Mouse (Mus musculus): ENCODE results near the gene Srpk2. TPM values are rescaled to one million over a fixed set of nuclear protein-coding genes. Genes with fewer than 3 reads are reported as not detected.
"Not testable (repeated sequence)": the region's sequence is repeated elsewhere in the genome, so short reads cannot be mapped to it uniquely, and the experiment has no call there.

The Srpk2 gene
- polyA plus RNA-seq, 1 experiment: 4.9 TPM

DNA sequence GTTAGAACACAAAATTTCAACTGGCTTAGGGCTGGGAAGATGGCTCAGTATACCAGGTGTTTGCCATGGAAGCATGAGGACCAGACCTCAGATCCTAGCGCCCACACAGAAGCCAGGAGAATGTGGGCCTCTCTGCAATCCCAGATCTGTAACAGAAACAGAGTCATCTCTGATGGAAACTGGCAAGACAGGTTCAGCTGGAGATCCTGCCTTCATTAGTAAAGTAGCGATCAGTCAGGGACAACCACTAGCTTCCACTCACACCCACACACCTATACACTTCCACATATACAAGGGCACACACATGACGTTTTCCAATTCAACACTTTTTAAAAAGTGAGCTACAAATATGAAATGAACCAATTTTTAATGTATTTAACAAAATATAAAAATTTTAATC, 32.6 kb downstream of the Srpk2 start:
- Histone ChIP-seq H3K36me3 (ENCODE audit: control insufficient read depth, insufficient read depth) (no peaks in the 10 kb centered on the region), H3K4me3 (ENCODE audit: insufficient read depth, poor library complexity, severe bottlenecking) (no peak overlapping the region), H3K27me3 (ENCODE audit: control insufficient read depth, insufficient read depth, insufficient read length) (no peaks in the 10 kb centered on the region), H3K79me2 (ENCODE audit: control insufficient read depth, insufficient read depth) (no peaks in the 10 kb centered on the region), H3K79me3 (ENCODE audit: low read depth) (no peaks in the 10 kb centered on the region), H3ac (ENCODE audit: control insufficient read depth, insufficient read length, low read depth) (no peak overlapping the region)
- TF ChIP-seq FOSL1 (IDR thresholded peaks at IDR 0.05; ENCODE audit: insufficient read depth, low read length, poor library complexity, severe bottlenecking) (no peak), MYOG (IDR thresholded peaks at IDR 0.05; ENCODE audit: control insufficient read depth, extremely low read depth, insufficient read length) (no peak), USF1 (IDR thresholded peaks at IDR 0.05; ENCODE audit: low read depth) (no peak), MYOD1 (IDR thresholded peaks at IDR 0.05; ENCODE audit: control insufficient read depth, insufficient read length, low read depth) (no peak), MAX (IDR thresholded peaks at IDR 0.05) (no peak), CEBPB (IDR thresholded peaks at IDR 0.05; ENCODE audit: low read depth) (no peak), CTCF (IDR thresholded peaks at IDR 0.05; ENCODE audit: control insufficient read depth, insufficient read depth, insufficient read length) (no peak)

DNA sequence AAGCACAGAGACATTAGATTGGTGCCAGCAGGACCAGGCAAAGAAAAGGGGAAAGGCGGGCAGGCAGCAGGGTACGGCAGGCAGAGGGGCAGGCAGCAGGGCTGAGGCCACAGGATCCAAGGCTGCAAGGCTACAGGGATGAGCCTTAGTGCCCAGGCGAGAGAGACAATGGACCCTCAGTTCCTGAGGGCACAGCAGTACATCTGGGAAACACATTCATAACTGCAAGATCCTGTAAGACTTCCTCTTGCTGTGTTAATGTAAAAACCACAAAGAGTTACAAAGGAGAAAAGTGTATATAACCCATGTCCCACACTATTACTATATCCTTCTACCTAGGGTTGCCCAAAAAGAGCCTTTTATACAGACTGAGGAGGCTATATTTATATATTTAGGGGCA, 33.9 kb downstream of the Srpk2 start:
- no peaks in the 10 kb centered on the region for H3K36me3 ChIP-seq (ENCODE audit: control insufficient read depth, insufficient read depth)
- no peak overlapping the region for H3K4me3 ChIP-seq (ENCODE audit: insufficient read depth, poor library complexity, severe bottlenecking)
- no peaks in the 10 kb centered on the region for H3K79me3 ChIP-seq (ENCODE audit: low read depth)
- no peak overlapping the region for H3ac ChIP-seq (ENCODE audit: control insufficient read depth, insufficient read length, low read depth)
- H3K79me2 ChIP-seq (ENCODE audit: control insufficient read depth, insufficient read depth): no peaks in the 10 kb centered on the region
- TF ChIP-seq FOSL1 (IDR thresholded peaks at IDR 0.05; ENCODE audit: insufficient read depth, low read length, poor library complexity, severe bottlenecking) (no peak), MYOG (IDR thresholded peaks at IDR 0.05; ENCODE audit: control insufficient read depth, extremely low read depth, insufficient read length) (no peak), CEBPB (IDR thresholded peaks at IDR 0.05; ENCODE audit: low read depth) (no peak), CTCF (IDR thresholded peaks at IDR 0.05; ENCODE audit: control insufficient read depth, insufficient read depth, insufficient read length) (no peak), USF1 (IDR thresholded peaks at IDR 0.05; ENCODE audit: low read depth) (no peak), MYOD1 (IDR thresholded peaks at IDR 0.05; ENCODE audit: control insufficient read depth, insufficient read length, low read depth) (no peak), MAX (IDR thresholded peaks at IDR 0.05) (no peak)
- H3K27me3 ChIP-seq (ENCODE audit: control insufficient read depth, insufficient read depth, insufficient read length): no peaks in the 10 kb centered on the region

GRCm38 (mm10) chr5:23649246-23649645, 35.2 kb downstream of the Srpk2 start:
- no peaks in the 10 kb centered on the region for H3K36me3 ChIP-seq (ENCODE audit: control insufficient read depth, insufficient read depth)
- H3K4me3 ChIP-seq (ENCODE audit: insufficient read depth, poor library complexity, severe bottlenecking): no peak overlapping the region
- H3K79me2 ChIP-seq (ENCODE audit: control insufficient read depth, insufficient read depth): no peaks in the 10 kb centered on the region
- H3K27me3 ChIP-seq (ENCODE audit: control insufficient read depth, insufficient read depth, insufficient read length): no peaks in the 10 kb centered on the region
- no peak overlapping the region for H3ac ChIP-seq (ENCODE audit: control insufficient read depth, insufficient read length, low read depth)
- TF ChIP-seq FOSL1 (IDR thresholded peaks at IDR 0.05; ENCODE audit: insufficient read depth, low read length, poor library complexity, severe bottlenecking) (no peak), MAX (IDR thresholded peaks at IDR 0.05) (no peak), USF1 (IDR thresholded peaks at IDR 0.05; ENCODE audit: low read depth) (no peak), CTCF (IDR thresholded peaks at IDR 0.05; ENCODE audit: control insufficient read depth, insufficient read depth, insufficient read length) (no peak), CEBPB (IDR thresholded peaks at IDR 0.05; ENCODE audit: low read depth) (no peak), MYOG (IDR thresholded peaks at IDR 0.05; ENCODE audit: control insufficient read depth, extremely low read depth, insufficient read length) (no peak)
- no peaks in the 10 kb centered on the region for H3K79me3 ChIP-seq (ENCODE audit: low read depth)

DNA sequence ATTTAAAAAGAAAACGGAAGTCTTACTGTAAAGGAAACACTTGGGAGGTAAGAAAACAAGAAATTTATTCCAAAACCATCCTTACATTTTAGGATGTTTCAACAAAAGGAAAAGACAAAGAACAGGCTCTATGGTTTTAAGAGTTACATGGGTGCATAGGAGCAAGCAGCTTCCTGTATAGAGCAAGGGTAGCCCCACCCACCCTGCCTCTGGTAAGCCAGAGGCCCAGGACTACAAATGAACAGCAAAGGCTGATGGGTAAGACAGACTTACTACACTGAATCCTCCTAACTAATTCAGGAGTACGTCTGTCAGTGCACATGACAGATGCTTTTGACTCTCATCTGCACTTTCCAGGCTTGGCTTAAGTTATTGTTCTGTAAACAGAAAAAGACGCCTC, 38.7 kb downstream of the Srpk2 start:
- Histone ChIP-seq H3K27me3 (ENCODE audit: control insufficient read depth, insufficient read depth, insufficient read length) (no peaks in the 10 kb centered on the region), H3ac (ENCODE audit: control insufficient read depth, insufficient read length, low read depth) (no peak overlapping the region), H3K79me2 (ENCODE audit: control insufficient read depth, insufficient read depth) (no peaks in the 10 kb centered on the region), H3K4me3 (ENCODE audit: insufficient read depth, poor library complexity, severe bottlenecking) (no peak overlapping the region), H3K79me3 (ENCODE audit: low read depth) (no peaks in the 10 kb centered on the region), H3K36me3 (ENCODE audit: control insufficient read depth, insufficient read depth) (no peaks in the 10 kb centered on the region)
- TF ChIP-seq MAX (IDR thresholded peaks at IDR 0.05): no peak
- TF ChIP-seq MYOG (IDR thresholded peaks at IDR 0.05; ENCODE audit: control insufficient read depth, extremely low read depth, insufficient read length): no peak
- TF ChIP-seq CEBPB (IDR thresholded peaks at IDR 0.05; ENCODE audit: low read depth): no peak
- no peak for TF ChIP-seq MYOD1 (IDR thresholded peaks at IDR 0.05; ENCODE audit: control insufficient read depth, insufficient read length, low read depth)
- no peak for TF ChIP-seq CTCF (IDR thresholded peaks at IDR 0.05; ENCODE audit: control insufficient read depth, insufficient read depth, insufficient read length)
- TF ChIP-seq USF1 (IDR thresholded peaks at IDR 0.05; ENCODE audit: low read depth): no peak
- no peak for TF ChIP-seq FOSL1 (IDR thresholded peaks at IDR 0.05; ENCODE audit: insufficient read depth, low read length, poor library complexity, severe bottlenecking)

- not testable (repeated sequence) for H3K79me3 ChIP-seq (ENCODE audit: low read depth); H3K36me3 ChIP-seq (ENCODE audit: control insufficient read depth, insufficient read depth); H3K79me2 ChIP-seq (ENCODE audit: control insufficient read depth, insufficient read depth); H3K27me3 ChIP-seq (ENCODE audit: control insufficient read depth, insufficient read depth, insufficient read length); H3ac ChIP-seq (ENCODE audit: control insufficient read depth, insufficient read length, low read depth); H3K4me3 ChIP-seq (ENCODE audit: insufficient read depth, poor library complexity, severe bottlenecking)
Observed at GRCm38 (mm10) chr5:23639193-23639592, 45.2 kb downstream of the Srpk2 start.

DNA sequence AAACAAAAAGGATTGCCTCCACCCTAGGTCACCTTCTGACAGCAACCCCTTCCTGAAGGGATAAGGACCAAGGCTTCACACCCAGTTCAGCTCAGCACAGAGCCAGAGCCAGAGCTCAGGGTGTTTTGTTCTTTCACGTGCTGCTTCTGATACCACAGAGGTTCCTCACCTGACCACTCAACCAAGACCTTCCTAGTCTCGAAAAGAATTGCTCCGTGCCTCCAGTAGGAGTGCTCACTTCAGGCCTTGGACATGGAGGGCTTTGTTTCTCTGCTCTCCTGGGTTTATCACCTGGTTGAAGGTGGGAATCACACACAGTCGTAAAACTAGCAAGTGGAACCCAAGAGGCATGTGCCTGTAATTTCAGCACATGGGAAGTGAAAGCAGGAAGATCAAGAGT, 46.4 kb downstream of the Srpk2 start:
- no peak for TF ChIP-seq CTCF (IDR thresholded peaks at IDR 0.05; ENCODE audit: control insufficient read depth, insufficient read depth, insufficient read length)
- TF ChIP-seq FOSL1 (IDR thresholded peaks at IDR 0.05; ENCODE audit: insufficient read depth, low read length, poor library complexity, severe bottlenecking): no peak
- no peaks in the 10 kb centered on the region for H3K36me3 ChIP-seq (ENCODE audit: control insufficient read depth, insufficient read depth)
- no peak overlapping the region for H3K4me3 ChIP-seq (ENCODE audit: insufficient read depth, poor library complexity, severe bottlenecking)
- no peaks in the 10 kb centered on the region for H3K27me3 ChIP-seq (ENCODE audit: control insufficient read depth, insufficient read depth, insufficient read length)
- H3K79me3 ChIP-seq (ENCODE audit: low read depth): no peaks in the 10 kb centered on the region
- H3K79me2 ChIP-seq (ENCODE audit: control insufficient read depth, insufficient read depth): no peaks in the 10 kb centered on the region
- H3ac ChIP-seq (ENCODE audit: control insufficient read depth, insufficient read length, low read depth): no peak overlapping the region
